Mouse (Mus musculus) urinary bladder, adult 2 months (tissue): ENCODE measurements around the gene Tbp. TPM values are rescaled to one million over a fixed set of nuclear protein-coding genes. Genes with fewer than 3 reads are reported as not detected.

Source experiments
- DNase-seq: peaks from one replicate; pipeline ENCODE4 v3.0.0; 2022; ENCODE audit warnings: low spot score
- polyA plus RNA-seq: library from polyadenylated mRNA; depleted of rRNA; stranded (reverse); fragments of >200 nt; gene quantifications from 2 replicates; pipeline ENCODE4 v1.2.3, GENCODE M21; 2012; rRNA removed

Gene Tbp
- 29.3 and 32.4 TPM in 2 replicates for polyA plus RNA-seq

DNA sequence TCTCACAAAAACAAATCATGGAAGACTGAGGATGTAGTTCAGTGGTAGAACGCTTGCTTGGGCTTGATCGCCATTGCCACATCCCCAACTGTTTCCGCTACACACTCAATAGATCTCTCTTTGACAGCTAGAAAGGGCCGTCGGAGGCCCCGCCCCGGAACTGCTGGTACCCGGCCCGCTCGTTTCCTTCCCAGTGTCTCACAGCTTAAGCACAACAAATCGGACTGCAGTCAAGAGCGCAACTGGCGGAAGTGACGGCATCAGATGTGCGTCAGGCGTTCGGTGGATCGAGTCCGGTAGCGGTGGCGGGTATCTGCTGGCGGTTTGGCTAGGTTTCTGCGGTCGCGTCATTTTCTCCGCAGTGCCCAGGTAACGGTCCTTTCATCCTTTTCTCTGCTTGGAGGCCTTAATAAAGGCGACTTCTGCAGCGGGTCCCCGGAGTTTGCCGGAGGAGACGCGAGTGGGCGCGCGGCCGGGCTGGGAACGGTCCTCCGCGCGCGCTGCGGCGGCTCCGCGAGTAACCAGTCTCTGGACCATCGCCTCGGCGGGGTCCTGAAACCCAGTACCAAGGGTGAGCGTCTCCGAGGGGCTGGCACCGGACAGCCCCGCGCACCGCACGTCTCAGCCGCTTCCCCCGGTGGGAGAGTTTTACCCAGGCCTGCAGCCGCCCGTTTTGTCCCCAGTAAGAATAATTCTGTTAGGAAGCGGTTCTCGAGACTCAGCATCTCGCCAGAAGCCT, at the start of gene Tbp, which contains the start of gene Psmb1:
TSS of gene Tbp (plus strand) at position 233 of the 739 bp plus-strand sequence.
TSS of gene Psmb1 (minus strand) at position 96 of the 739 bp plus-strand sequence.
- peak; percentile 85 for DNase-seq

DNA sequence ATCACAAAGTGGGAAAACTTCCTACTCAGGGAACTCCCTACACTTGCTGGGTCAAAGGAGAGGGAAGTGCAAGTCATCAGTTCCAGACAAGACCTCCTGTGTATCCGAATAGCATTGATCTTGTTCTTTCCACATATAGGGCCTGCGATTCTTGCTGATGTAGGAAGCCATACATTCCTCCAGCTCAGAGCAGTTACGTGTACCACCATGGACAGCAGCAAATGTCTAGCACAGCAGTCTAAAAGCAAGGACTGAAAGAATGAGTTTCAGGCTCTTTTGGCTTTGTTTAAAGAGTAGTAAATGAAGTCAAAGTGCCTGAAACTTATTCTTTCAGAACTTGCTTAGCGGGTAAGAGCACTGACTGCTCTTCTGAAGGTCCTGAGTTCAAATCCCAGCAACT, 44.5 kb upstream of the Tbp start:
- DNase-seq: no peak

DNA sequence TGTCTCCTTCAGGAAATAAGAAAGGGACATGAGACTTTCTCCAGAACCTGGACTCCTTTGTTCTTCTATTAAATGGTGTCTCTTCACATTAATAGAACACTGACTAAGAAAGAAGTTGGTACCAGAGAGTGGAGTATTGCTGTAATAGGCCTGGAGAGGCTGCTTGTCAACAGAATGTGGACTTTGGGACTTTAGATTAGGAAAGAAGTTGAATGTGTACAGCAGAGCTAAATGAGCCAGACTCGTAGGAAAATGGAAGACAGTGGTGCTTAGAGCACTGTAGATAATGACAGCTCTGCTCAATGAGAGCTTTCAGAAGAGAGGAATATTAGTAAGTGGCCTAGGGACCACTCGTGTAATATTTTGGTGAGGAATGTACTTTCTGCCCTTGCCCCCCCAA, 43.1 kb upstream of the Tbp start:
- DNase-seq: no peak

DNA sequence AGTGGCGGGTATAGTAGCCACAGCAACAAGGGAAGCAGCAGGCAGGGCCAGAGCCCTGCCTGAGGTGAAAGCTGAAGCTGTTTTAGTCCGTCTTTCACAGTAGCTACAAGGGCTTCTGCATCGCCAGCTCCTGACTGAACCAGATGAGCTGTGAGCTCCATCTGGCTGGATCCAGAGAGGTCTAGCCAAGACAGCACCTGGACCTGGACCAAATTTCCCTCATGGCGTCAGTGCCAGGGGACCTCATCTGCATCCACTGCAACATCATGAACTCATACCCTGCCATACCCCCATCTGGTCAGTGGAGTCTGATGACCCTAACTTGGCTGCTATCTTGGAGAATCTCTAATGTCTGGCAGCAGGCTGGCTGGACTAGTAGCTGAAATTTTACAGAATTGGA, 39.9 kb upstream of the Tbp start:
- no peak for DNase-seq

DNA sequence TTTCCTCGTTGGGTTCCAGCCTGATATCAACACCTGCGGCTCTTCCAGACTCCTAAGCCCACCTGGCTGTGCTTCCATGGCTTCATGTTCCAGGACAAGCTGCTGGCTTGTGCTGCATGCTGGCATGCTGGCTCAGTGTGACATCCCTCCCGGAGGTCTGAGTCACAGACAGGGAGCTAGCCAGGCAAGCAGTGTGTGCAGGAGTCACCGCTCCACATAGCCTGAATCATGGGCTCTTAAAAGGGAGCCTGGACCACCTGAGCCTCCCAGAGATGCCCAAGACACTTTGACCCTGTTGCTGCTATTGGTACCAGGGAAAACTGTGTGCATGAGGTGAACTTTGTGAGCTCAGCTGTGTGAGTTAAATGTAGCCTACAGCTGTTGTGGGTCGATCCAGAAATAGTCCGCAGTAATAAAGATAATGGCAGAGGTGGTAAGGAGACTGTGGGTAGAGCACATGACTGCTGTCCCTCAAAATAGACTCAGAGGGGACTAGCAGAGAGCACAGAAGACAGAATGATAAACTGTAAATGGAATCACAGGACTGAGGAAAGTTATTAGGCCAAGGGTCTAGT, 37.7 kb upstream of the Tbp start:
- no peak for DNase-seq

DNA sequence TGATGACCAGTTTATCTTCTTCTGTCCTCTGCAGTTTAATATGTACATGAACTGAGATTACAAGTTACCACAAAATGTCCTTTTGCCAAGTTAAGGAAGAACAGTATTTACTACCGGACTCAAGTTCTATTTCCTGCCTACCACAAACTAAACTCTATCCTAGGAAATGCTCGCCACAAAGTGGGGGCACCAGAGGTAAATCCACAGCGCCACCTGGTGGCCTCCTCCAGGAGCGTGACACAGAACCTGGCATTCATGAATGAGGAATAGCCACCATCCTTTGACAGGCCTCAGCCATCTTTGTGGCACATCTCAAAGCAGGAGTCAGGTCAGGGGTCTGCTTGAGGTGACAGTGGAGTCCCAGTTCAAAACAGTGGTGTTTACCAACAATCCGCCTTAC, 32.0 kb upstream of the Tbp start:
- DNase-seq: peak; percentile 31

DNA sequence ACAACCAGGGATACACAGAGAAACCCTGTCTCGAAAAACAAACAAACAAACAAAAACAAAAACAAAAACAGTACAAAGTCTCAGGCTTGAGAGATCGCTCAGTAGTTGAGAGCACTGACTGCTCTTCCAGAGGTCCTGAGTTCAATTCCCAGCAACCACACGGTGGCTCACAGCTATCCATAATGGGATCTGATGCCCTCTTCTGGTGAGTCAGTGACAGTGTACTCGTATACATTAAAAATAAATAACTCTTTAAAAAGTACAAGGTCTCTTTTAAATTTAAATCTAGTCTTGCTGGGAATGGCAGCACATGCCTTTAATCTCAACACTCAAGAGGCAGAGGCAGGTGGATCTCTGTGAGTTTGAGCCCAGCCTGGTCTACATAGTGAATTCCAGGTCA, 27.0 kb upstream of the Tbp start:
- DNase-seq: no peak

DNA sequence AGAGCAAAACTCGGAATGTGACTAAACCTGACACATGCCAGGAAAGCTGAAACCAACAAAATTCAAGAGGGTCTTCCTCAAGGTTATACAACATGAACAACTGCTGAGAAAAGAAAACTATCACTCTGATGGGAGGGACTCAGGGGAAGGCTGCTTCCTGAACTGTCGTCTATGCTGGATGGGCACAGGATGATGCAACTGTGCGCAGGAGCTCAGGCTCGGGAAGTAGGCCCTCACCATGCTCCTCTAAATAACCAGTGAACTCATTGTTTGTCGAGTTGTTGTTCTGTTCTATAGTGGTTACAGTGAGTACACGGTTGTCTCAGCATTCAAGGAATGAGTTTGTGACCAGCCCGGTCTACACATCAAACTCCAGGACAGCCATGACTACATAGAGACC, 9.1 kb upstream of the Tbp start:
- DNase-seq: no peak

DNA sequence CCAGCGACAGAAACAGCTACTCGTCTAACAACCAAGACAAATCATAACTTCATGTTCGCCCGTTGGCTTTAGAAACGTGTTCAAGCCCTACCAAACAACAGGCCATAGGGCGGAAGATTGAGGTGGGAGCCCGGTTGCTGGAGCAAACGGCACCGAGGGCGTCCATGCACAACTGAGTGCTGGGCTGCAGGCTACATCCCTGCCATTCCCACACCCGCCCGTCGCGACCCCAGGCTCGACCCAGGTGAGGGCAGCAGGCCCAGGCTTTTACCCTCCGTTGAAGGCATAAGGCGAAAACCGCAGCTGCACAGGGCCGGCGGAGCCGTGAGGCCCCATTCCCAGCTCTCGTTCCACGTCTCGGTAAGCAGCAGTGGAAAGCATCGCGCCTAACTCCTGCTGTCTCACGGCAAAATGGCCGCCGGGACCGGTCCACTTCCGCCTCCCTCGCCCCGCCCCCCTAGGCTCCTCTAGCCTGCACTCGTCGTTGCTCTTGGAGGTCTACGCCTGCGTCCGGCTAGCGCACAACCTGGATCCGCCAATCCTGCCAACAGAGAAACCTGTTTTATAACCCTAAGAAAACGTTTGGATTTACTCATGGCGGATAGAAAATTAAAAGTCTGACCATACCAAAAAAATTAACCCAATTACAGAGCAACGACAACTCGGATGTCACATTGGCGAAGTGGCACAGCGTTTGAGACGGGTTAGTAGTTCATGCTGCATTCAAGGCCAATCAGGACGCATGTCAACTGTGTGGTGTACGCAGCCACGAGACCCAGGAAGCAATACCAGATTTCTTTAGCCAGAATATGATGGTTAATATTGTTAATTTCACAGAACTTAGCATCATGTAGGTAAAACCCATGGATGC, 1.6 kb upstream of the Tbp start:
- DNase-seq: peak; percentile 84

DNA sequence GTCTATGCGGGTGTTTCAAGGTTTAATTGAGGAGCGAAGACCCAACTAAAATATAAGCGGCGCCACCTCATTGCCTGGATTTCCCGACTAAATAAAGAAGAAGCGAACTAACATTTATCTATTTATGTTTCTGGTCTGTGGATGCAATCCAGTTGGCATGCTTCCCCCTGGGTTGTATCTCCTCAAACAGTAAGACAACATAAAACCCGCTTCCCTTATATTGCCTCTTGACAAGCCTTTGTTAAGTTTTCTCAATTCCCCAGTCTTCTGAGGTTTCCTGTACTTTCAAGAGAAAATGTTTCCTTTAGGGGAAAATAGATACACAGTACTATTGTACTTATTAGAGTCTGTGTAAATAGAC, 955 bp upstream of the Tbp start:
- DNase-seq: no peak

DNA sequence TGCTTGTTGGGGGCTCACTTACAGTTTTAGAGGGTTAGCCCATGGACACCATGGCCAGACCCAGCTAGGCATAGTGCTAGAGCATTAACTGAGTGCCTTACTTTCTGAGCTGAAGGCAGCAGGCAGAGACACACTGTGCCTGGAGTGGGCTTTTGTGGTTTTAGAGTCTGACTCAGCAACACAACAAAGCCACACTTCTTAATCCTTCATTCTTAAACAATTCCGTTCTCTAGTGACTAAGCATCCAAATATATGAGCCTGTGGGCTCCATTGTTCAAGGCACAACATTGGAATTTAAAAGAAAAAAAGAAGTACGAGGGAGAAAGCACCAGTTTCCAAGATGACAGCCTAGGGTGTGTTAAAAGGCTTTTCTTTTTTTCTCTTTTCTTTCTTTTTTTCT, 11.0 kb downstream of the Tbp start:
- no peak for DNase-seq

DNA sequence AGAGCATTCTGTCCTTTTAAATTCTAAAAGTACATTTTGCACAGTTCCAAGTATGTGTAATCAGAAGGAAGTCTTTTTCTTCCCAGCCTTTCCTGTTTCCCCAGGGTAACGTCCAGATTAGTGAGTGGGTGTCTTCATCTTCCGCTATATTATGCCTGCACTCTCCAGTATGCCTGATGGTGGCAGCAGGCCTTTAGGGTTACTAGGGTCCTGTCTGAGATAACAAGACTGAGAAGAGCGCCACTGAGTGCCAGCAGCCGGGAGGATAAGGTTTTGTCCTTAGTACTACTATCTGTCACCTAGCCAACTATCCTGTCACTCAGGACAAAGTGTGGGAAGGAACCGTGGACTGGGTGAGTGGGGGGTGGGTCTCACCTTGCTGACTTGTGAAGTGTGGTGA, 18.1 kb downstream of the Tbp start:
- no peak for DNase-seq

DNA sequence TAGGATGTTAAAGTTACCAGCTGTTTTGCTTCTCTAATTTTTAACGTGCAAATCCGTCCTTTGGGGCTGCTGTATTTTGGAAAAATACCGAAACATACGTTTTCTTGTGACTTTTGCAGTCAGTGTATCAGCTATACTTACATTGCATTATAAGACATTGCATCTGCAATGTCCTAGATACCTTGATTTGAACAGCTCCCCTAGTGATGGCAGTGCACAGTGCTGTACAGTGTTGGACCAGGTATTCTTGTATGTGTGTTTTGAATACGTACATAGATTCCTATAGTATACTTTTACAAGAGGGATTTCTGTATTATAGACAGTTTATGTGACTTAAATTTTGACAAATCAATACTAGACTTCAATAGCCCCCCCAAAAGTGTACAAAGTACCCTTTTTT, 18.5 kb downstream of the Tbp start:
- DNase-seq: no peak

DNA sequence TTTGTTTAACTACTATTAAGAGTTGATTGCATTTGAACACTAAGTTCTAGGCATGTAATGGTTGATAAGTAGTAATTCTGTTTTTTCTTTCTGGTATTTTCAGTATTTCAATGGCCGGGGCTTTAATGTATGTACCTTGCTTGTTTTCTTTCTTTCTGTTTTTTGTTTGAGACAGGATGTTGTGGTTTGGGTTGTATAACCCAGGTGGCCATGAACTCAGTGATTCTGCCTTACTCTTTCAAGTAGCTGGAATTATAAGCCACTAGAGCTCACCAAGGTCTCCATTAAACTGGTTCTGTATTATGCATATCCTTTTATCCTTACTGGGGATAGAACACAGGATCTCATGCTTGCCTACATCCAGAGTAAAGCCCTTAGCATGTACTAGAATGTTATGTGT, 19.1 kb downstream of the Tbp start:
- DNase-seq: no peak

DNA sequence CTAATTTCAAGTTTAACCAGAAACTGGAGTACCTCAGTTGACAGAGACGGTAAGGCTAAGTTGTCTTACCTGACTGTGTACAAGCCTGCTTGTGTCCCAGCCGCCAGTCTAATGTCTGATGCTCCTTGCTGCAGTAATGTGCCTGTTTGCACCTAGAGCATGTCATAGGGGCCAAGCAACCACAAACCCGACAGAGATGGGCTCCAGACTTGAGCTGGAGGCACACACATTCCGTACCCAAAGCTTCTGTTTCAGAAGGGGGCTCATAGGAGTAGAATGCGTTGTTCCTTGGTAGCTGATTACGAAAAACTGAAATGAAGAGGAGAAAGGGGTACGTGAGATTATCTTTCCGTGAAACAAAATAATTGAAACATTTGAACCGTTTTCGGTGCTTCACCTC, 26.6 kb downstream of the Tbp start:
- DNase-seq: no peak

DNA sequence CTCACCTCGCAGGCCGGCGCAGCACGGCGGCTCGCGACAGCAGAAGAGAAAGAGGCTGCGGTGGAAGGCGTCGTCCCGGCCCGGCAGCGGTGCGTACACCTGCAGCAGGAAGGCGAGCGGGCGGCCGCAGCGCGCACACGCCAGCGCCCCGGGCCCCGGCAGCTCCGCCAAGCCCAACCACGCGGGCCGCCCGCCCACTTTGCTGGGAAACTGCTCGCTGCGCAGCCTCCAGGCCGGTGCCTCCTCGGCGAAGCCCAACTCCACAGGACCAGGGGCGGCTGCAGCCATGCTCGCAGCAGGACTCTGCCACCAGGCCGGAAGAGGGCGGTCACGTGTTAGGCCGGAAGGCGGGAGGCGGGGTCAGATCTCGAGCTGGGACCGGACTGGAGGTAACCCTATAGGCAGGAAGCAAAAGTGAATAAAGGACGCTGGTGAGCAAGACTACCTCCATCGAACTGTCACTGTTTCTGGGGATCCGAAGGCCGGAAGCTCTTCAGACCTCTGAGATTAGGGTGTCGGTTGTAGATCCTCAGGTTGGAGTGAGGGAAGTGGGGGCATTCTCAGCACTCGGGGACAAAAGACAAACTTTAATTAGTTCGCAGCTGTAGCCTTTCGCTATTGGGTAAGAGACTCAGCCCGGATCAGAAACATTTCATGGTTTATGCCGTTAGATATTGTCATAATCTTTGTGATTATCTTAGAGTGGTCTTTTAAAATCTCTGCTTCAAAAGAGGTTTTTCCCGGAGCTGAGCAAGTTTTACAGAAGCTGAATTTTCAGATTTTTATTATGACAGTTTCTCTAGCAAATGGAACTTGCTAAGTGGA, 27.5 kb downstream of the Tbp start, which contains the start of gene Pdcd2:
TSS of gene Pdcd2 (minus strand) at position 316 of the 825 bp plus-strand sequence.
- peak; percentile 90 for DNase-seq

DNA sequence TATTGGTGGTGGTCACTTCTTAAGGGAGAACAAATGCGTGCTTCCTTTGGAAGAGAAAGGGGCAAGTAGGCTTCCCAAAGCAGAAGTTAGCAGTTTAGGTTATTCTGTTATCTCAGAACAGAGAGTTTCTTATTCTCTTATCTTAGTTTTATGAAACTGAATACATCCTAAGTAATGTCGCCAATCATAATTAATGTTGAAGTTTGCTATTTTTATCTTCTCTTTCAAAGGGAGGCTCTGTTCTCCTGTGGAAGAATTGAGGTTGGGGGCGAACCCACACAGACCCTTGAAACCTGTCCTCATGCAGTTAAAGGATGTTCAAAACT, 28.1 kb downstream of the Tbp start:
- DNase-seq: no peak

DNA sequence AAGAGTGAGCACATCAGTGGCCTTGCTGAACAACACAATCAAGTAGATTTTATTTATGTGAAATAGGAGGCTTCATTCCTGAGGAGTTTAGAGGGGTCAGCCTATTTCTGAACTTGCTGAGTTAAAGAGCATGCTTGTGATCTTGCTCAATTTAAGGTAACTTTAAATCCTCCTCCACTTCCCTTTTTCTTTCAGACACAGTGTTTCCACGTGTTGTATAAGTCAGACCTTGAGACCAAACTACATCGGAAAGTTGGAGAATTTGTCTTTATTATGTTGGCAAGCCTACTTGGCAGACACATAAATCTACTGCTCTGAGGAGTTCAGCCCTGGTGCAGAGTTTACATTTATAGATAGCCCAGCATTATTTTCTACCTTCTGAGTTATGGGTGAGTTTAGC, 29.2 kb downstream of the Tbp start:
- DNase-seq: no peak

DNA sequence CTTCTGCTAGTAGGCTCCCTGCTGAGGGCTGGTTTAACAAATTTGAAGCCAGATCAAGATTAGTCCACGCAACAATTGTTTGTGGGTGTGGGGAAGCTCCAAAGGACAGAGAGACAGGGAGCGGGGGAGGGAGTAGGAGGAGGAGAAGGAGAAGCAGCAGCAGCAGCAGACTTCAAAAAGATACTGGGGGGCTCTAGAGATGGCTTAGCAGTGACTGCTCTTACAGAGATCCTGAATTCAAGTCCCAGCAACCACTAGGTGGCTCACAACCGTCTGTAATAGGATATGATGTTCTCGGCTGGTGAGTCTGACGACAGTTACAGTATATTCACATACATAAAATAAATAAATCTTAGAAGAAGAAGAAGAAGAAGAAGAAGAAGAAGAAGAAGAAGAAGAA, 30.5 kb downstream of the Tbp start:
- no peak for DNase-seq

DNA sequence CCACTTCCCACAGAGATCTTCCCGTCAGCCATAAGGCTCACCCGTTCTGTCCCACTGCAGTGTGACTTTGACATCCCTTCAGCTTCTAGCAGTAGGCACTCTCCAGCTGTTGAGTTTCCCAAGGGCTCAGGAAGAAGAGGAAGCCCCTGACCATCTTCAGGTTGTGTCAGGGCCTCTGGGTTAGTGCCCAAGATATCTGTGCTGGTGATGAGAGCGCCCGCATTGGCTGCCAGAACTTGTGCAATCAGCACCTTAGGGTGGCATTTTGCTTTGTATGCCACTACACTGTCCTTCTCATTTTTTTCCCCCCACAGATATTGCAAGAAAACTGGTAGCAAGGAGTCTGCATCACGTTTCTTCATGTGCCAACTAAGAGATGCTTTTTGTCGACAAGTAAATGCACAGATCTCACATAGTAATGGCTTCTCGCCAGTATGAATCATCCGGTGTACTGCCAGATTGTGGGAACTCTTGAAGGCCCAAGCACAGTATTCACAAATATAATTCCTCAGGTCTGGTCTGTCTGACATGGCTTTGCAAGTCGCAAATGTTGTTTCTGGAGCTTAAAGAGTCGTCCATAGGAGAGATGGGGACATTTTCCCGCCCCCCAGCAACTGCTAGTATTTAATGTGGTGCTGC, 35.6 kb downstream of the Tbp start:
- DNase-seq: no peak

DNA sequence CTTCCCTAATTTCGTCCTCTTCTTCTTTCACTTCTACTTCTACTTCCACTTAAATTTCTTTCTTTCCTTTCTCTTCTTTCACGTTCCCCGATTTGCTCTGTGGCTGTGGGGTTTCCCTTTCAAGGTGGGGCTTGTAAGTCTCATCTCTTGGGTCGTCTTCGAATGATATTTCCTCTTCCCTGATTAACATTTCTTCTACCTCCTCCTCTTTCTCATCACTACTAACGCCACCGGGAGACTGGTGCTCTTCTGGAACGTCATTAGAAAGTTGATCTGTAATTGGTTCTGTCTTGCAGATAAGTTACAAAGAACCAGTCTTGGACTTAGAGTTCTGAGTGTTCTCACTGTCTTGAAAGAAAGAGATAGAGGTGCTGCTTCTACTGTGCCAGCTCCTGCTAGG, 36.3 kb downstream of the Tbp start:
- no peak for DNase-seq
